In genomic region chr1:119344046-119344445, GRCm38 (mm10) we compare ENCODE assay signal across 17 mouse cellular contexts.
DNase-seq lines count a peak whose midpoint lies in the region; ATAC-seq and TF ChIP-seq lines count a peak whose summit lies in the region.
"Had no signal": no experiment of that assay in that cellular context is flagged by ENCODE, and none has a peak within 500 bp of the region (broad histone marks: within the 10 kb centered on the region; RNA-seq: fewer than 3 reads in every experiment).

No protein-coding gene starts in this region.

- no peak overlapping the region for H3K4me3 ChIP-seq in lung, postnatal 0 days (ENCODE audit: low read depth, low read length)
- H3K4me3 ChIP-seq in hindbrain, embryonic 11.5 days (ENCODE audit: low read depth, low read length): no peak overlapping the region
- H3K4me3 ChIP-seq: embryonic facial prominence, embryonic 10.5 days; erythroblast, embryonic 14.5 days; hindbrain, embryonic 12.5 days; limb, embryonic 12.5 days; midbrain, embryonic 13.5 days had no signal

- 48% methylated on average over 4 of the region's 4 CpGs for WGBS in lung, postnatal 0 days
- 91% methylated on average over 4 of the region's 4 CpGs for WGBS in hindbrain, embryonic 11.5 days

- H3K36me3 ChIP-seq in lung, postnatal 0 days (ENCODE audit: insufficient read depth, low read length): no peaks in the 10 kb centered on the region
- H3K36me3 ChIP-seq in hindbrain, embryonic 11.5 days (ENCODE audit: control insufficient read depth, insufficient read depth, low read length): no peaks in the 10 kb centered on the region
- H3K36me3 ChIP-seq: embryonic facial prominence, embryonic 10.5 days; hindbrain, embryonic 12.5 days; limb, embryonic 12.5 days; midbrain, embryonic 13.5 days had no signal

- H3K4me1 ChIP-seq in lung, postnatal 0 days (ENCODE audit: insufficient read depth, low read depth, low read length): no peaks in the 10 kb centered on the region
- 0 out of 2 replicates have a peak, but pooled peaks cover 3% of the 10 kb centered on the region for H3K4me1 ChIP-seq in hindbrain, embryonic 11.5 days (replicated peaks; ENCODE audit: control insufficient read depth, insufficient read depth, low read length)

- H3K9me3 ChIP-seq in lung, postnatal 0 days (ENCODE audit: low read length): no peaks in the 10 kb centered on the region
- H3K9me3 ChIP-seq in hindbrain, embryonic 11.5 days (ENCODE audit: control insufficient read depth, low read length): no peaks in the 10 kb centered on the region
- H3K9me3 ChIP-seq: embryonic facial prominence, embryonic 10.5 days; hindbrain, embryonic 12.5 days; limb, embryonic 12.5 days; midbrain, embryonic 13.5 days had no signal

- no peak for TF ChIP-seq CTCF in lung, postnatal 0 days (IDR thresholded peaks at IDR 0.05)

- DNase-seq in lung, postnatal 36 days: peak; percentile 13
- no peak for DNase-seq in lung, postnatal 0 days (ENCODE audit: low spot score)
- DNase-seq in adipocyte (ENCODE audit: low spot score): peak; percentile 71
- peak; percentile 67 to 71 for DNase-seq in adrenal gland, postnatal 36 days
- DNase-seq in heart, postnatal 4 days: peak; percentile 32
- no peak for DNase-seq in cerebellum, adult 9-11 months
- no peak for DNase-seq in hindbrain, embryonic 11.5 days (ENCODE audit: low spot score)
- DNase-seq: cerebellum, postnatal 25 days; thymus, adult 18-20 months had no signal

- no peak overlapping the region for H3K4me2 ChIP-seq in lung, postnatal 0 days (replicated peaks; ENCODE audit: low read depth, low read length)
- no peak overlapping the region for H3K4me2 ChIP-seq in hindbrain, embryonic 11.5 days (replicated peaks; ENCODE audit: low read depth, low read length)
- H3K4me2 ChIP-seq: hindbrain, embryonic 12.5 days; limb, embryonic 12.5 days; midbrain, embryonic 13.5 days had no signal

- no peak for TF ChIP-seq EP300 in lung, postnatal 0 days (IDR thresholded peaks at IDR 0.05)

- no peak overlapping the region for H3K9ac ChIP-seq in lung, postnatal 0 days (replicated peaks; ENCODE audit: low read depth)
- H3K9ac ChIP-seq in hindbrain, embryonic 11.5 days (ENCODE audit: low read depth, low read length): no peak overlapping the region
- H3K9ac ChIP-seq: hindbrain, embryonic 12.5 days; limb, embryonic 12.5 days; liver, embryonic 14.5 days; midbrain, embryonic 13.5 days had no signal

- no peak for ATAC-seq in lung, postnatal 0 days
- ATAC-seq in hindbrain, embryonic 11.5 days (ENCODE audit: low FRiP score): no peak
- ATAC-seq: intestine, embryonic 16.5 days; midbrain, embryonic 13.5 days had no signal

- H3K27ac ChIP-seq in lung, postnatal 0 days (ENCODE audit: low read length): no peak overlapping the region
- H3K27ac ChIP-seq in hindbrain, embryonic 11.5 days (ENCODE audit: low read depth, low read length): no peak overlapping the region
- H3K27ac ChIP-seq: embryonic facial prominence, embryonic 10.5 days; hindbrain, embryonic 12.5 days; limb, embryonic 12.5 days; liver, embryonic 14.5 days; macrophage; midbrain, embryonic 13.5 days had no signal

- H3K27me3 ChIP-seq in lung, postnatal 0 days (replicated peaks; ENCODE audit: insufficient read depth, low read length): no peaks in the 10 kb centered on the region
- no peaks in the 10 kb centered on the region for H3K27me3 ChIP-seq in hindbrain, embryonic 11.5 days (ENCODE audit: control insufficient read depth, insufficient read depth, low read length)

Comparison
In these comparisons a context has a peak if more than half of its experiments do, and no peak if none do; other contexts are left out.
1. DNase-seq: peak in lung, postnatal 36 days (single experiment), adipocyte (single experiment), adrenal gland, postnatal 36 days (2 of 2) and heart, postnatal 4 days (single experiment); none in lung, postnatal 0 days (single experiment), cerebellum, adult 9-11 months (single experiment) and hindbrain, embryonic 11.5 days (single experiment).